Mouse (Mus musculus) liver, embryonic 14.5 days (tissue): ENCODE results near the gene Cphx2. TPM values are rescaled to one million over a fixed set of nuclear protein-coding genes. Genes with fewer than 3 reads are reported as not detected.
"Not testable (repeated sequence)": the region's sequence is repeated elsewhere in the genome, so short reads cannot be mapped to it uniquely, and the experiment has no call there.

Source experiments
- ATAC-seq: fragments of 200-750 bp; cut with Nextera tagmentation; 2 replicates; pipeline ENCODE4 v1.8.0; 2017; ENCODE audit warnings: moderate number of reproducible peaks, mild to moderate bottlenecking, moderate library complexity; ENCODE audit not compliant: insufficient read depth
- DNase-seq, 3 experiments: peaks; one replicate each; pipeline ENCODE4 v3.0.0-alpha.2; 2012 to 2013; ENCODE audit warnings: low read depth in 3 of 3, low spot score in 3 of 3
- H3K27ac ChIP-seq: fragments of 300-500 bp; sonication (generic); 2 replicates; pipeline ENCODE4 v1.5.1; 2014; ENCODE audit warnings: moderate library complexity, mild to moderate bottlenecking, control low read depth, inconsistent platforms
- H3K27me3 ChIP-seq: fragments of 300-500 bp; sonication (generic); 2 replicates; pipeline ENCODE4 v1.6.1; 2014; ENCODE audit warnings: mild to moderate bottlenecking, low read length, moderate library complexity; ENCODE audit not compliant: control insufficient read depth, insufficient read depth
- H3K36me3 ChIP-seq: fragments of 300-500 bp; sonication (generic); replicated peaks from 2 replicates; pipeline ENCODE4 v1.6.1; 2014; ENCODE audit warnings: low read depth; ENCODE audit not compliant: control insufficient read depth, insufficient read depth
- H3K4me1 ChIP-seq, 2 experiments: fragments of 200-500 bp in 1 of 2; fragments of 300-500 bp in 1 of 2; sonication (generic) in 1 of 2; replicated peaks; 2 replicates each; pipeline ENCODE4 v1.6.1; 2012 to 2014; ENCODE audit warnings: antibody characterized with exemption in 1 of 2, inconsistent platforms in 1 of 2, low read length in 1 of 2; ENCODE audit not compliant: control insufficient read depth in 2 of 2, insufficient read depth in 2 of 2
- H3K4me2 ChIP-seq: fragments of 300-500 bp; sonication (generic); 2 replicates; pipeline ENCODE4 v1.6.1; 2014; ENCODE audit warnings: low read depth, mild to moderate bottlenecking, control low read depth, moderate library complexity
- H3K4me3 ChIP-seq, 2 experiments: fragments of 200-500 bp in 1 of 2; fragments of 300-500 bp in 1 of 2; sonication (generic) in 1 of 2; 2 replicates each; pipeline ENCODE4 v1.5.1; 2012 to 2014; ENCODE audit warnings: low read depth in 2 of 2, low read length in 2 of 2, mild to moderate bottlenecking in 2 of 2, control low read depth in 1 of 2, inconsistent platforms in 1 of 2, moderate library complexity in 1 of 2; ENCODE audit not compliant: insufficient read depth in 1 of 2
- H3K9ac ChIP-seq: fragments of 300-500 bp; sonication (generic); replicated peaks from 2 replicates; pipeline ENCODE4 v1.6.1; 2014; ENCODE audit warnings: mild to moderate bottlenecking, control low read depth, moderate library complexity
- H3K9me3 ChIP-seq: fragments of 300-500 bp; sonication (generic); 2 replicates; pipeline ENCODE4 v1.6.1; 2016; ENCODE audit warnings: low read length, mixed read lengths; ENCODE audit not compliant: control insufficient read depth
- WGBS: fragments of 180-500 bp; shearing (Covaris S2); extraction: QIAGEN DNeasy Blood & Tissue Kit; methylation state at CpG from one replicate; pipeline ENCODE4 v1.1.7; 2014; ENCODE audit not compliant: insufficient replicate concordance; 5-methylcytosine and 5-hydroxymethylcytosine counted together
- polyA plus RNA-seq, 2 experiments: library from polyadenylated mRNA; depleted of rRNA in 1 of 2; stranded (reverse) in 1 of 2; unstranded in 1 of 2; fragments of >200 nt; fragmentation: Nextera tagmentation in 1 of 2; extraction: Ambion mirVana in 1 of 2; gene quantifications; 2 replicates each; pipeline versions ENCODE4 v1.2.1 to v1.2.3; 2012 to 2014

Cphx2 gene
- polyA plus RNA-seq, 2 experiments: not detected

DNA sequence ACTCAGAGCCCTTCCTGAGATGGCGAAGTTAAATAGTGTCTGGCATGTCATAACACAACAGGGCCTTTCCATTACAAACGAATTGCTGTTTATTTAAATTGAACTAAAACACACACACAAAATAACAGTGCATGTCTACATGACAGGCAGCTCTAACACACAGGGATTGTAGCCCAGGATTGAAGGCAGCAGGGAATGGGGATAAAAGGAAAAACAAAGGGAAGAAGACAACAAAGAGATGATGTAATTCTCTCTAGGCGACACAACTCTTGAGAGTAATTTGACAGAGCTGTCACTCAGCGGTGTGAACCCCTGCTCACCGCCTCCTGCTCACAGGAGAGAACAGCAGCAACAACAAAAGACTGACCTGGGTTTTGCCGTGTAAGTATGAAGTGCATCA is 22.0 kb upstream of the Cphx2 start:
- H3K27me3 ChIP-seq, ATAC-seq: not testable (repeated sequence)
- no CpG with 5 or more reads among the region's 6 CpGs for WGBS

DNA sequence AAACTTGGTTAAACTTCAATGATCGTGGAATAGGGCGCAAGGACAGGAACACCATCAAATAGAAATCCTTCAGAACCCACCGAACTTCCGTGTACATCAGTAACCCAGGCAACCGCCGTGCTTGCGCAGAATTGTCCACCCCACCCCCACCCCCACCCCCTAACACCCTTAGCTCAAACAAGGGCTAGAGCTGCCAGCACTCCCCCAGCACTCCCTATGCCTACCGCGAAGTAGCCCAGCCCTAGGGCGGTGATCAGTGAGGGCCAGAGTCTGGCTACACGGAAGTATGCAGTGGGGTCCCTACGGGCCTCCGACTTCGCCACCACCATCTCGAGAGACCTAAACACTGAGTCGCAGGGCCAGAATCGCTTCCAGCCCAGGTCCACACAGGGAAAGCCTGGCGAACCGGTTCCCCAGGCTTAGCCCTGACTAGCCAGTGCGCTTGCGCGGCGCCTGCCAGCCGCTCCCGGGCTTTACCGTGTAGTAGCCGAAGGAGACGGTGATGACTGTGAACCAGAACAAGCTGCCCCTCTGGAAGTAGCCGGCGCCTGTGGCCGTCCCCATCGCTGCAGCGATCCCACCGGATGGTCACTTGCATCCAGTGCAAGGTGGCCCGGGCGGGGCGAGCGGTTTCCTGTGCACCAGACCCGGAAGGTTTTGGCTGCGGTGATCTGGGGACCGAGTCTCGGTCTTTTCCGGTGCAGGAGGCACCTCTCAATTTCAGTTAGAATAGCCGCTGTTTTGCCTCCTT is 14.6 kb upstream of the Cphx2 start:
- H3K27me3 ChIP-seq, H3K4me1 ChIP-seq, H3K9me3 ChIP-seq, H3K4me3 ChIP-seq, H3K9ac ChIP-seq, H3K27ac ChIP-seq, DNase-seq, H3K4me2 ChIP-seq, H3K36me3 ChIP-seq: not testable (repeated sequence)
- WGBS: no CpG with 5 or more reads among the region's 44 CpGs
- ATAC-seq: peak; percentile 82

More for the DNA sequence above, 22.0 kb upstream of the Cphx2 start:
- not testable (repeated sequence) for DNase-seq, H3K9ac ChIP-seq, H3K9me3 ChIP-seq, H3K36me3 ChIP-seq, H3K27ac ChIP-seq, H3K4me2 ChIP-seq, H3K4me3 ChIP-seq, H3K4me1 ChIP-seq

DNA sequence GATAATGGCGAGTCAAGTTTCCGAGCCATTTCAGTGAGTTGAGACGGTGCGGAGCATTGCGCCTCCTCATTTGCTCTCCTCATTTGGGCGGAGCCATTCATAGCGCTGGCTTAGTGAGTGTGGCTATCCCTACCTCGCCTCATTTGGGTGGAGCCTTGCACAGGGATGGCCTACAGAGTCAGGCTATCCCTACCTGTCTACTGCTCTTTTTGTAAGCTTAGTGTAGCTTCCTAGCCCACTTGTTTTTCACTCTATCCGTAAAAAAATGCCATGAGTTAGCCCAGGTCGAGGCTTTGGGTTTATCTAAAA is 14.0 kb upstream of the Cphx2 start, which contains the start of gene Tmem254c:
Gene Tmem254c (minus strand): TSS at position 31 of the 309 bp plus-strand sequence.
- not testable (repeated sequence) for H3K9ac ChIP-seq, H3K27ac ChIP-seq, H3K4me3 ChIP-seq, H3K27me3 ChIP-seq, H3K4me2 ChIP-seq, H3K36me3 ChIP-seq, H3K9me3 ChIP-seq, H3K4me1 ChIP-seq, DNase-seq
- ATAC-seq: peak; percentile 86
- WGBS: no CpG with 5 or more reads among the region's 10 CpGs

DNA sequence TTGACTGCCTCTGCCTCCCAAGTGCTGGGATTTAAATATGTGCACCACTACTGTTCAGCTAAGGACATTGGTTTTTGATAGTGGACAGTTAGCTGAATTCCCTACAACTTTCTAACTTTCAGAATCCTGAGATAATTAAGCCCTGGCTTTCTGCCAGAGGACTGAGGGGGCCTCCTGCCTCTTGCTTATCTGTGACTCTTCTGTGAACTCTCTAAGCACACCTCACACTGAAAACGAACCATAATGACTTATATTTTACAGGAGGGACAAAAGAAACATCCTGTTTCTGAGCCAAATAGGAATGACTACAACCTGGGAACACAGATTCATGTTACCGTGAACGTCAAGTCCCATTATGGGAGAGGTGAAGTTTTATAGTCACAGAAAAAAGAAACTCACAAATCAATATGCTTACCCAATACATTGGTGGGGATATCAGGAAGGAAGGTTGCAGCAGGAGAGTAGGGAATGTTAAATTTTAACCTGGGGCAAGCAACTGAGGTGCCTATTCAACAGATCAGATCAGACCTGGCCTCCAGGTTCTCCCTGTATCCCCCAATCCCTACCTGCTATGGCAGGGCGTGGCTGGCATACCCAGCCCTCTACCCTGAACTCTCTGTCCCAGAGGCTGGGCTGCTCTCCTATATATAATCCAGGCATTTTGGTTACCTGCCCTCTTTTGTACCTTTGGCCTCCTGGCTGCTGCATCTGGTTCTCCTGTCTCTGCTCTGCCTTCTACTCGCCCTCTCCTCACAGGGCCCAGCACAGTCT is 4.5 kb upstream of the Cphx2 start:
- H3K9ac ChIP-seq, H3K27me3 ChIP-seq, DNase-seq, H3K4me2 ChIP-seq, H3K4me3 ChIP-seq, H3K36me3 ChIP-seq, H3K4me1 ChIP-seq, H3K27ac ChIP-seq, H3K9me3 ChIP-seq: not testable (repeated sequence)
- peak; percentile 78 for ATAC-seq
- no CpG with 5 or more reads among the region's 5 CpGs for WGBS

DNA sequence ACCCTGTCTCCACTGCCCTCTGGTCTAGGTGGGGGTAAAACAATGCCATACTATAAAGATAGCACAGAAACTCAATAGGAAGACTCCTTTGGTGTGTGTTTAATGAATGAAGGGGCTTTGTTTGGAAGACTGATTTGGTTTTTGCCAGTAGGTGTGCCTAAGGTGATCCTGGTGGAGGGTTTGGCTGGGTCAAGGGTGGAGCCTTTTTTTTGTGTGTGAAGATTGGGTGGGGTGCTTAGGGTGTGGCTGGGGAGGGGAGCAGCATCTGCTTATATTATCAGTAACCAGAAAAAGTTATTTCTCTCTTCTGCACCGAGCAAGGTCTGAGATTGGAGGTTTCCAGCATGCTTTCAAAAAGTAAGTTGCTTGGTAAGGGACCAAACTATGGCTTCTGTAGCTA is 681 bp downstream of the Cphx2 start, which contains the start of gene Cphx3:
Gene Cphx3 (plus strand): TSS at position 301 of the 400 bp plus-strand sequence.
- not testable (repeated sequence) for H3K4me3 ChIP-seq, H3K4me1 ChIP-seq, H3K4me2 ChIP-seq, H3K27me3 ChIP-seq, H3K9ac ChIP-seq, H3K9me3 ChIP-seq, ATAC-seq, H3K27ac ChIP-seq, DNase-seq, H3K36me3 ChIP-seq
- no CpG with 5 or more reads among the region's 1 CpGs for whole genome bisulfite sequencing

DNA sequence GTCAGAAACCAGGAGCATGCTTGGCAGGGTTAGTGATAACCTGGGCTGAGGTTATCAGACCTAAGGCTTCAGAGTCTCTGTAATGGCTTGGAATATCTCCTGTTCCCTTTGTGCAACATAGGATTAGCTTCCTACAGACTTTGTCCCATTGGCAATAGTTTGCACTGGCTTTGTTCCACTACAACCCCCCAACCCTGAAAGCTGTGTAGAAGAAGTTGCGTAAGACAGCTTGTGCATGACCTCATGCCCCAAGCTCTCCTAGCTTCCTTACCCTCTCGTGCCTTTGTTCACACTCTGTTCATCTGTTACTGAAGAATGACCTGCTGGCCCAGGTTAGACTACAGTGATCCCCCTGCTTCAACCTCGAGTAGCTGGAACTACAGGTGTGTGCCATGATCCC is 16.3 kb downstream of the Cphx2 start:
- not testable (repeated sequence) for H3K4me1 ChIP-seq, H3K9ac ChIP-seq, H3K4me2 ChIP-seq, DNase-seq, H3K27me3 ChIP-seq, H3K36me3 ChIP-seq, H3K27ac ChIP-seq, H3K4me3 ChIP-seq, ATAC-seq, H3K9me3 ChIP-seq
- no CpG with 5 or more reads among the region's 3 CpGs for WGBS

DNA sequence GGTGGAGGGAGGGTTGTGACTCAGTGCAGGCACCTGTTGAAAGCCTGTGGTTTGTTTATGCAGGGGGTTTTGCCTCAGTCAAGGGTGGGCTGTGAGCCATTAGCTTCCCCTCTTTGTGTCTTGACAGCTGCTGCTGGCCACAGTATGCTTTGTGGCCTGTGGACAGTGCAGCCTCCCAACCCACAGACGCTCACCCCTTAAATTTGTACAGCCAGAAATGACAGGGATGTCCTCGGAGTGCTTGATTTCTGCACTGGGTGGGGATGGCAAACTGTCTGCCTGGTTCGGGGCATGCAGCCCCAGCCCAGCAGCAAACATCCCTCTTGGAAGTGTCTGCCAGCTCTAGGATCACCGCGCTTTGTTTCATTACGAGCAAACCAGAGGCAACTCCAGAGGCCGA is 36.8 kb downstream of the Cphx2 start, which contains the start of gene Duxbl2:
Gene Duxbl2 (plus strand): TSS at position 200 of the 400 bp plus-strand sequence.
- not testable (repeated sequence) for H3K27ac ChIP-seq, H3K4me3 ChIP-seq, H3K36me3 ChIP-seq, H3K4me1 ChIP-seq, ATAC-seq, H3K27me3 ChIP-seq, H3K9ac ChIP-seq, H3K9me3 ChIP-seq, DNase-seq, H3K4me2 ChIP-seq
- WGBS: no CpG with 5 or more reads among the region's 7 CpGs

DNA sequence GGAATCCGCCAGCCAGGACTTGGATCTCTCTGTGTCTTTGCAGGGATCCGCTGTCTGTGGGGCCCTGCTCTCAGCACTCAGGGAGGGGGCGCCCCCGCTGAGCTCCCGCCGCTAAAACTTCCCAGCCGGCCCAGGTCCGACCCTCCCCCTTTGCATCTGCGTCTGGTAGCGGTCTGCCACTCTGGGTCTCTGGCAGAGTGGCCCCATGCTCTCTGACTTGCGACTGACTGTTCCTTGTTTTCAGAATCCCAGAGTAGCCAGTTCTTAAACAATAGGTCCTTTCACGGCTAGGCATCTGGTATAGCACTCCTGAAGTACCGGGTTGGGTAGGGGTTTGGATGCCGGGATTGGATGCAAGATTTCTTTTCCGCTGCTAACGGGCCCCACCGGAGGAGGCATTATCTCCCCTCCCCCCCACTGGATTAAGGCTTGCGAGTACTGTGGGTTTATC is 37.3 kb downstream of the Cphx2 start:
- not testable (repeated sequence) for H3K4me2 ChIP-seq, ATAC-seq, H3K27me3 ChIP-seq, H3K4me3 ChIP-seq, H3K36me3 ChIP-seq, H3K4me1 ChIP-seq, H3K9me3 ChIP-seq, H3K27ac ChIP-seq, DNase-seq, H3K9ac ChIP-seq
- no CpG with 5 or more reads among the region's 18 CpGs for WGBS
